Mouse (Mus musculus) neural tube, embryonic 11.5 days (tissue): ENCODE data around the gene Gria4. TPM values are rescaled to one million over a fixed set of nuclear protein-coding genes. Genes with fewer than 3 reads are reported as not detected.
"Not testable (repeated sequence)": the region's sequence is repeated elsewhere in the genome, so short reads cannot be mapped to it uniquely, and the experiment has no call there.

ENCODE experiments used
- ATAC-seq: fragments of 200-750 bp; cut with Nextera tagmentation; 2 replicates; pipeline ENCODE4 v1.8.0; 2017; ENCODE audit warnings: moderate number of reproducible peaks, mild to moderate bottlenecking, moderate TSS enrichment, moderate library complexity; ENCODE audit not compliant: insufficient read depth, low FRiP score, low TSS enrichment
- DNase-seq: peaks from one replicate; pipeline ENCODE4 v3.0.0-alpha.2; 2015; ENCODE audit warnings: low spot score
- H3K27ac ChIP-seq: fragments of 300-500 bp; sonication (generic); 2 replicates; pipeline ENCODE4 v1.5.1; 2014; ENCODE audit warnings: low read depth, mild to moderate bottlenecking, low read length
- H3K27me3 ChIP-seq: fragments of 300-500 bp; sonication (generic); 2 replicates; pipeline ENCODE4 v1.6.1; 2014; ENCODE audit warnings: mild to moderate bottlenecking, low read length, mixed read lengths; ENCODE audit not compliant: control insufficient read depth, insufficient read depth
- H3K36me3 ChIP-seq: fragments of 300-500 bp; sonication (generic); 2 replicates; pipeline ENCODE4 v1.6.1; 2014; ENCODE audit warnings: mild to moderate bottlenecking, low read length, moderate library complexity, mixed read lengths; ENCODE audit not compliant: control insufficient read depth, insufficient read depth
- H3K4me1 ChIP-seq: fragments of 300-500 bp; sonication (generic); 2 replicates; pipeline ENCODE4 v1.6.1; 2014; ENCODE audit warnings: low read length, mixed read lengths; ENCODE audit not compliant: control insufficient read depth, insufficient read depth
- H3K4me2 ChIP-seq: fragments of 300-500 bp; sonication (generic); 2 replicates; pipeline ENCODE4 v1.6.1; 2014; ENCODE audit warnings: low read depth, mild to moderate bottlenecking, moderate library complexity
- H3K4me3 ChIP-seq: fragments of 300-500 bp; sonication (generic); 2 replicates; pipeline ENCODE4 v1.5.1; 2014; ENCODE audit warnings: low read depth, low read length
- H3K9ac ChIP-seq: fragments of 300-500 bp; sonication (generic); 2 replicates; pipeline ENCODE4 v1.6.1; 2014; ENCODE audit warnings: mild to moderate bottlenecking, low read length
- H3K9me3 ChIP-seq: fragments of 300-500 bp; sonication (generic); 2 replicates; pipeline ENCODE4 v1.6.1; 2016; ENCODE audit warnings: low read length; ENCODE audit not compliant: control insufficient read depth
- WGBS: fragments of 180-500 bp; shearing (Covaris S2); extraction: QIAGEN DNeasy Blood & Tissue Kit; methylation state at CpG from one replicate; pipeline ENCODE4 v1.1.7; 2014; 5-methylcytosine and 5-hydroxymethylcytosine counted together
- polyA plus RNA-seq: library from polyadenylated mRNA; unstranded; fragments of >200 nt; fragmentation: Nextera tagmentation; extraction: Ambion mirVana; gene quantifications from 2 replicates; pipeline ENCODE4 v1.2.1, GENCODE M21; 2014

Gene Gria4
- polyA plus RNA-seq: 5.6 and 7.8 TPM in 2 replicates

- WGBS: 0% methylated on average over 45 of the region's 46 CpGs
- H3K27ac ChIP-seq: peak within 1 kb of the TSS; percentile 21; the same call in 1 of the 2 replicates
- H3K9ac ChIP-seq: peak within 1 kb of the TSS; percentile 61
- ATAC-seq (peak; percentile 95), DNase-seq (peak; percentile 88)
- H3K4me2 ChIP-seq: peak within 1 kb of the TSS; percentile 59
- H3K4me1 ChIP-seq: no peaks in the 10 kb centered on the region
- H3K27me3 ChIP-seq: no peaks in the 10 kb centered on the region
- H3K9me3 ChIP-seq: no peaks in the 10 kb centered on the region
- H3K4me3 ChIP-seq: peak within 1 kb of the TSS; percentile 62
- no peaks in the 10 kb centered on the region for H3K36me3 ChIP-seq
Observed at GRCm38 (mm10) chr9:4795544-4796288, at the start of gene Gria4. Gene Gria4, minus strand, starts transcription at chr9:4796234.

DNA sequence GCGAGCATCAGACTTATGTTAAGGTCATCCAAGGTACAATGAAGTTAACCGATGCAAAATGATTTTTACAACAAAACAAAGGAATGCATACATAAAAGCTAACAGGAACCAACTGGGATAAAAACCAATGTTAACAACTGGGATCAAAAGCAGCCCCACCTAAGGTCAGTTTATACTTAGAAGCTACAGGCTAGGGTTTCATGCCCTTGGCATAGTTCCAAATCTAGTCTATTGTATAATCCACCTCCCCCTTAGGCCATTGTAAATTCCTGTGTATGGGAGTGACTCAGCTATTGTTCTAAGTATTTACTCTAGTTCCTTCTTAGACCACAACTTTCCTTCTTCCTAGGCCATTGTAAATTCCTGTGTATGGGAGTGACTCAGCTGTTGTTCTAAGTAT, 14.9 kb upstream of the Gria4 start:
- DNase-seq, H3K27ac ChIP-seq, H3K4me2 ChIP-seq, ATAC-seq, H3K27me3 ChIP-seq, H3K9me3 ChIP-seq, H3K9ac ChIP-seq, H3K4me1 ChIP-seq, H3K36me3 ChIP-seq, H3K4me3 ChIP-seq: not testable (repeated sequence)
- 69% methylated on average over 2 of the region's 2 CpGs for WGBS

- Histone ChIP-seq H3K4me1 (no peaks in the 10 kb centered on the region), H3K9me3 (no peaks in the 10 kb centered on the region), H3K27me3 (no peaks in the 10 kb centered on the region), H3K4me3 (no peak overlapping the region), H3K36me3 (no peaks in the 10 kb centered on the region), H3K27ac (no peak overlapping the region), H3K9ac (no peak overlapping the region), H3K4me2 (no peak overlapping the region)
- ATAC-seq: no peak
- WGBS: 61% methylated on average over 7 of the region's 7 CpGs
- peak; percentile 13 for DNase-seq
Observed at GRCm38 (mm10) chr9:4803151-4803755, 7.2 kb upstream of the Gria4 start.

- no peaks in the 10 kb centered on the region for H3K4me1 ChIP-seq
- H3K27ac ChIP-seq: no peak overlapping the region
- no peaks in the 10 kb centered on the region for H3K36me3 ChIP-seq
- DNase-seq: no peak
- no peak overlapping the region for H3K4me3 ChIP-seq
- ATAC-seq: no peak
- no peaks in the 10 kb centered on the region for H3K9me3 ChIP-seq
- no peaks in the 10 kb centered on the region for H3K27me3 ChIP-seq
- no peak overlapping the region for H3K9ac ChIP-seq
- no peak overlapping the region for H3K4me2 ChIP-seq
- 96% methylated on average over 2 of the region's 2 CpGs for WGBS
Observed at GRCm38 (mm10) chr9:4797396-4797795, 1.4 kb upstream of the Gria4 start.

- peak overlapping the region; percentile 59 for H3K4me2 ChIP-seq
- H3K4me3 ChIP-seq: peak overlapping the region; percentile 62
- no peak for DNase-seq
- no peaks in the 10 kb centered on the region for H3K9me3 ChIP-seq
- H3K9ac ChIP-seq: peak overlapping the region; percentile 61
- H3K27me3 ChIP-seq: no peaks in the 10 kb centered on the region
- H3K36me3 ChIP-seq: no peaks in the 10 kb centered on the region
- 0 out of 2 replicates have a peak overlapping the region, but pooled peaks have one; percentile 21 for H3K27ac ChIP-seq
- WGBS: 3% methylated on average over 4 of the region's 4 CpGs
- no peaks in the 10 kb centered on the region for H3K4me1 ChIP-seq
- peak; percentile 38 for ATAC-seq
Observed at GRCm38 (mm10) chr9:4796289-4796645, 233 bp upstream of the Gria4 start.

- 2% methylated on average over 6 of the region's 6 CpGs for WGBS
- no peak for ATAC-seq
- no peak overlapping the region for H3K27ac ChIP-seq
Observed at GRCm38 (mm10) chr9:4795075-4795474, 959 bp downstream of the Gria4 start.

DNA sequence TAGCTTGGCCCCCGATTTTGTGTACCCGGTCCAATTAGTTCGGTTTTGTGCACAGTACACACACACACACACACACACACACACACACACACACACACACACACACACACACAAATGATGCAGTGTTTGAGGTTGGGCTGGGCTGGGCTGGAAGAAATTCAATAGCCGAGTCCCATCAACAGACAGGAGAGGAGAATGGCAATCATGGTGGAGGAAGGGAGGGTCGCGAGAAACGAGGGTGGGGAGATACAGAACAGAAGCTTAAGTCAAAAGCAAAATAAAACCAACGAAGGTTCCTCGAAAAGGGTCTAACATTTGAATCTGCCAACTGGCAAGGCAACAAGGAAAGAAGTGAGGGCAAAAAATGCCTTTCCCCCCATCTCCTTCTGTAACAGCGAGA, 1.6 kb downstream of the Gria4 start:
- H3K27ac ChIP-seq: no peak overlapping the region

More at GRCm38 (mm10) chr9:4795075-4795474, 959 bp downstream of the Gria4 start:
- Histone ChIP-seq H3K9me3 (no peaks in the 10 kb centered on the region), H3K4me3 (peak overlapping the region; percentile 62), H3K4me1 (no peaks in the 10 kb centered on the region), H3K4me2 (peak overlapping the region; percentile 59), H3K9ac (peak overlapping the region; percentile 41; the same call in 1 of the 2 replicates), H3K27me3 (no peaks in the 10 kb centered on the region), H3K36me3 (no peaks in the 10 kb centered on the region)
- DNase-seq: peak; percentile 22

DNA sequence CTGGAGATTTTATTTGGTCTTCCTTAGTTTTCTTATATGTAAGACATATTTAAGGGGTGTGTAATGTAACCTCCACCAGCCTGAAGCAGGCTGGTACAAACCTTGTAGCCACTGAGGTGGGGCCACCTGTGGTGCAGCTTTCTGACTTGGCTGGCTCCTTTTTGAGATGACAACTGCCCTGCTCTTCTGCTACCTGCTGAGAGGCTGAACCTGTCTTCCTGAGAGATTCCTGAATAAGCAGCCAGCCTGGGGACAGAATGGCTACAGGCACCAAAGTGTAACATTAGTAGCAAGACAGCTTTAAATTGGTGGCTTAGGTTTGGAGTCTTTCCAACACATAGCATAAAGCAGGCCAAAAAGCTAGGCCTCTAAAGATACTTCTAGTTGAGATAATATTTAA, 46.6 kb downstream of the Gria4 start:
- not testable (repeated sequence) for DNase-seq, H3K9ac ChIP-seq, H3K4me1 ChIP-seq, H3K4me2 ChIP-seq, ATAC-seq, H3K27ac ChIP-seq, H3K36me3 ChIP-seq, H3K4me3 ChIP-seq, H3K9me3 ChIP-seq, H3K27me3 ChIP-seq

More for the DNA sequence above, 1.6 kb downstream of the Gria4 start:
- no peaks in the 10 kb centered on the region for H3K36me3 ChIP-seq
- no peaks in the 10 kb centered on the region for H3K27me3 ChIP-seq
- H3K9ac ChIP-seq: no peak overlapping the region
- no peak for ATAC-seq
- peak overlapping the region; percentile 62 for H3K4me3 ChIP-seq
- DNase-seq: peak; percentile 10
- H3K4me2 ChIP-seq: peak overlapping the region; percentile 59
- WGBS: 42% methylated on average over 10 of the region's 10 CpGs
- H3K4me1 ChIP-seq: no peaks in the 10 kb centered on the region
- no peaks in the 10 kb centered on the region for H3K9me3 ChIP-seq

GRCm38 (mm10) chr9:4714086-4714485, 81.9 kb downstream of the Gria4 start:
- DNase-seq: no peak
- no peaks in the 10 kb centered on the region for H3K27me3 ChIP-seq
- no peak overlapping the region for H3K4me2 ChIP-seq
- H3K9me3 ChIP-seq: no peaks in the 10 kb centered on the region
- H3K9ac ChIP-seq: no peak overlapping the region
- H3K4me1 ChIP-seq: no peaks in the 10 kb centered on the region
- no peak overlapping the region for H3K27ac ChIP-seq
- H3K36me3 ChIP-seq: no peaks in the 10 kb centered on the region
- no peak overlapping the region for H3K4me3 ChIP-seq
- WGBS: 81% methylated on average over 2 of the region's 2 CpGs
- no peak for ATAC-seq
